Mouse (Mus musculus) stomach, embryonic 15.5 days (tissue): ENCODE data around the gene Meis1. TPM values are rescaled to one million over a fixed set of nuclear protein-coding genes. Genes with fewer than 3 reads are reported as not detected.
A peak's percentile ranks its signal among the peaks of the same experiment; 100 is the strongest.

Experiments
- ATAC-seq: fragments of 200-750 bp; cut with Nextera tagmentation; 2 replicates; pipeline ENCODE4 v1.8.0; 2017; ENCODE audit warnings: low read depth, moderate number of reproducible peaks, moderate TSS enrichment; ENCODE audit not compliant: insufficient read depth, low FRiP score
- H3K27ac ChIP-seq: fragments of 300-500 bp; sonication (generic); 2 replicates; pipeline ENCODE4 v1.5.1; 2015; ENCODE audit warnings: mild to moderate bottlenecking, inconsistent platforms
- H3K27me3 ChIP-seq: fragments of 300-500 bp; sonication (generic); replicated peaks from 2 replicates; pipeline ENCODE4 v1.6.1; 2015; ENCODE audit warnings: inconsistent platforms
- H3K36me3 ChIP-seq: fragments of 300-500 bp; sonication (generic); 2 replicates; pipeline ENCODE4 v1.6.1; 2015; ENCODE audit warnings: inconsistent platforms
- H3K4me1 ChIP-seq: fragments of 300-500 bp; sonication (generic); 2 replicates; pipeline ENCODE4 v1.6.1; 2015; ENCODE audit warnings: inconsistent platforms
- H3K4me2 ChIP-seq: fragments of 300-500 bp; sonication (generic); 2 replicates; pipeline ENCODE4 v1.6.1; 2015; ENCODE audit warnings: mild to moderate bottlenecking, inconsistent platforms
- H3K4me3 ChIP-seq: fragments of 300-500 bp; sonication (generic); replicated peaks from 2 replicates; pipeline ENCODE4 v1.5.1; 2015; ENCODE audit warnings: inconsistent platforms
- H3K9ac ChIP-seq: fragments of 300-500 bp; sonication (generic); 2 replicates; pipeline ENCODE4 v1.6.1; 2015; ENCODE audit warnings: inconsistent platforms
- H3K9me3 ChIP-seq: fragments of 300-500 bp; sonication (generic); 2 replicates; pipeline ENCODE4 v1.6.1; 2016; ENCODE audit warnings: inconsistent platforms
- WGBS: fragments of 180-500 bp; shearing (Covaris S2); methylation state at CpG from one replicate; pipeline ENCODE4 v1.1.7; 2015; 5-methylcytosine and 5-hydroxymethylcytosine counted together
- polyA plus RNA-seq: library from polyadenylated mRNA; unstranded; fragments of >200 nt; fragmentation: Nextera tagmentation; extraction: Ambion mirVana; gene quantifications from 2 replicates; pipeline ENCODE4 v1.2.1, GENCODE M21; 2015

Gene Meis1
- polyA plus RNA-seq, 1 experiment from 2014 or later = 139 TPM

DNA sequence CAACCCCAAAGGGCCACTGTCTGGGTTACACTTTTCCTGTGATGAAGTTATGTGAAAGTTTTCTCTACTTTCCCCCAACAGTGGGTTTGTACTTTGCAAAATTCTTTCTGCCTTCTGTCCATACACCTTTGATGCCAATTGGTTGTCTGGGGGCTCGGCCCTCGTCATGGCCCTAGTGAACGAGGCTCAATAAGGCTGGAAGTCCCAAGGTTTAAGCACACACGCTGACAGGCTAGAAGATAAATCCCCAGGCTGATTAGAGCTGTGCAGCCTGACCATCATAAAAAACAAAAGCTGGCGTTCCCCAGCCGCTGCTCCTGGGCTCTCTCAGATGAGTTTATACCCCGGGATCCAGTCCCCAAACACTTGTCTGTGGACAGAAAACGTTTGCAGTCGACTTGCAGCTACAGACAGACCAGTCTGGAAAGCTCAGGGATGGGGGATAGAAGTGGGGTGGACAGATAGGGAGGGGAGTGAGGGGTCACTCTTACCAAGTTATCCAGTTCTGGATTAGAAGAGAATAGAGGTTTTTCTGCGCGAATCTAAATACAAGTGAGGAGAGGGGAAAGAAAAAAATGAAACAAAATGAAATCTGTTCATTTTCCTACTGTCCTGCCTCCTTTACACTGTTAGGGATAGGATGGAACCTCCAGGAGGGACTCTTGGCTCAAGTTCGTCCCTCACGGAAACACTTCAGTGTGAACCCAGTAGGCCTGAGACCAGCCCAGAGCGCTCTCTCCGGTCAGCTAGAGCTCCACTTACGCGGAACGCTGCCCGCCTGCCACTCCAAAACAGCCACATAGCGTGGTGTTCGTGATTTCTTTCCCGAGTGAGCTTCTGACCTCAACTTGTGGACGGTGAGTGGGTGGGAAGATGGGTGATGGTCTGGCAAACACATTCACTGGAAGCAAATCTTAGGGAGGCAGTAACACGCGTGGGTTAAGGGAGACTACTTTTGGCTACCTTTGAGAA lies 5.4 kb downstream of the Meis1 start:
- Histone ChIP-seq H3K4me2 (peak overlapping the region; percentile 69), H3K4me3 (peak overlapping the region; percentile 73), H3K4me1 (peaks cover 4% of the 10 kb centered on the region; the same call in 1 of the 2 replicates), H3K27ac (peak overlapping the region; percentile 87), H3K36me3 (no peaks in the 10 kb centered on the region; the same call in 1 of the 2 replicates), H3K9ac (peak overlapping the region; percentile 83; the same call in 1 of the 2 replicates), H3K9me3 (no peaks in the 10 kb centered on the region), H3K27me3 (no peaks in the 10 kb centered on the region)
- WGBS = 10% methylated on average over 25 of the region's 25 CpGs
- no peak; the same call in 1 of the 2 replicates for ATAC-seq

DNA sequence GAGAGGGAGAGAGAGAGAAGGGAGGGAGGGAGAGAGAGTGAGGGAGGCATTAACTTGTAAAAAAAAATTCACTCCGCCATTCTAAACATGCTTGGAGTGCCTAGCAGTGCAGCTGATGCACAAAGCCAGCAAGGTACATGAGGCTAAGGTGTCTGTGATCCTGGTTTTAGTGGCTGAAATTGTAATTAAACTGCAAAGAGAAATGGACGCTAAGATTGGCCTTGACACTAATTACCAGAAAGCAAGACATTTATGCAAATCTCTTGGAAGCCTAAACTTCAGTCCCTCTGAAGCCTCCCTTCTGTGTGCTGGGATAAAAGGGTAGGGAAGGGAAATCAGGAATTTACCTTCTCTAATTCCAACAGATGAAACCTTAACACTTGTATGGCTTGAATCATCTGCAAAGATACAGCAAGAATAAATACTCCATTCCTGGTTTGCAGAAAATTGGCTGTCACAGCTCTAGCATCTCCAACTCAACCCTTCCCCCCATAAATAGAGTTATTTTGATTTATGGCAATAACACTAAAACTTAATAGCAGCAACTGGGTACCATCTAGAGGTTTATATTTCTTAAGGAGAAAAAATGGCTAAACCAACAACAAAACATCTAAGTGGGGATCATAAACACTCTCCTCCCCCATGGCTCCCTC lies 6.2 kb downstream of the Meis1 start:
- H3K4me2 ChIP-seq = peak overlapping the region; percentile 69
- no peak for ATAC-seq
- 14% methylated on average over 2 of the region's 2 CpGs for WGBS
- H3K27ac ChIP-seq = peak overlapping the region; percentile 87
- no peaks in the 10 kb centered on the region for H3K27me3 ChIP-seq
- H3K9me3 ChIP-seq = no peaks in the 10 kb centered on the region
- peak overlapping the region; percentile 73 for H3K4me3 ChIP-seq
- H3K36me3 ChIP-seq = no peaks in the 10 kb centered on the region; the same call in 1 of the 2 replicates
- peaks cover 6% of the 10 kb centered on the region for H3K4me1 ChIP-seq
- H3K9ac ChIP-seq = peak overlapping the region; percentile 6; the same call in 1 of the 2 replicates

DNA sequence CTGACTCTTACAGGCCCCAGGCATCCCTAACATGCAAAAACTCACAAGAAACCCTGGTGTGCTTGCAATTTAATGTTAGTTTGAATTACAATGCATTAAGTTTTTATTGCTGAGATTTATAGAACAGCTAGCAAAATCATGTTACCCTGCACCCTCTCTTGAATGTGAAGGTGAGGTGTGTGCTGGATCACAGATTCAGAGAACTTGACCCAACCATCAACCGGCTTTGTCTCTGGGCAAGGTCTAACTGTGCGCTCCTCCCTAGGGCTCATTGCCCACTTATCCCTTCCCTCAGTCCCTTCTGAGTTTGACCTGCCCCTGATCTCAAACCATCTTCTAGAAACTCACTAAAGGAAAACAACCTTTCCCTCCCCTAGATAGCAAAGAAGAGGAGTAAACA lies 6.8 kb downstream of the Meis1 start:
- Histone ChIP-seq H3K27me3 (no peaks in the 10 kb centered on the region), H3K36me3 (no peaks in the 10 kb centered on the region; the same call in 1 of the 2 replicates), H3K4me3 (peak overlapping the region; percentile 73), H3K4me1 (peaks cover 9% of the 10 kb centered on the region), H3K4me2 (peak overlapping the region; percentile 69), H3K9me3 (no peaks in the 10 kb centered on the region), H3K9ac (peak overlapping the region; percentile 11; the same call in 1 of the 2 replicates), H3K27ac (peak overlapping the region; percentile 87)
- 20% methylated on average over 2 of the region's 2 CpGs for WGBS
- ATAC-seq = no peak

DNA sequence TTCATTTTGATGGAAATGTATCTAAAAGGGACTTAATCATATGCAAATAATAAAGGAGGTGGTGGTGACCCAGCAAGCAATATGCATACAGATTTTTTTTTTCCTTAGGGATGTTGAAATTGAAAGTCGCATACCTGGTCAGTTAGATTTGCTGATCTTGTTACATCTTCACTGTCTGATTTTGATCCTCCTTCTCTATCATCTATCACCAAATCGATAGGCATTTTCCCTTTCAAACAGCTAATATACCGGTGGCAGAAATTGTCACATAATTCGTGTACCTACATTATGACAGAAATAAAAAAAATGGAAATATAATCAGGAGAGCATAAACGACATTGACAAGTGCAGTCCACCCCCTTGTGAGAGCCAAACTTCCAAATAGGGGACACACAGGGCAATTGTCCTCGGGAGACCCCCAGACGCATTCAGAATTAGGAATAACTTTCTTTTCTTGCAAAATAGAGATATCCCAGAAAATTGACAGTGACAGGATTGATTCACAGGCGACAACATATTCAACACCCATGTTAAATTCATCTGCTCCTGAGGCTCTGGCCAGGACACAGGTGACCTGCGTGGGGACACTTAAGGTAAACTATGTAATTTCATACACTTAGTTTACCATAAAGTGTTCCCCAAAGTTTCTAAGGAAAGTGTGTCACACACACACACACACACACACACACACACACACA lies 7.5 kb downstream of the Meis1 start:
- Histone ChIP-seq H3K9me3 (no peaks in the 10 kb centered on the region), H3K27ac (peak overlapping the region; percentile 81), H3K4me2 (peak overlapping the region; percentile 69), H3K9ac (peak overlapping the region; percentile 8; the same call in 1 of the 2 replicates), H3K4me3 (peak overlapping the region; percentile 73), H3K36me3 (no peaks in the 10 kb centered on the region; the same call in 1 of the 2 replicates), H3K27me3 (no peaks in the 10 kb centered on the region), H3K4me1 (peaks cover 9% of the 10 kb centered on the region)
- no peak for ATAC-seq
- 27% methylated on average over 9 of the region's 9 CpGs for WGBS

DNA sequence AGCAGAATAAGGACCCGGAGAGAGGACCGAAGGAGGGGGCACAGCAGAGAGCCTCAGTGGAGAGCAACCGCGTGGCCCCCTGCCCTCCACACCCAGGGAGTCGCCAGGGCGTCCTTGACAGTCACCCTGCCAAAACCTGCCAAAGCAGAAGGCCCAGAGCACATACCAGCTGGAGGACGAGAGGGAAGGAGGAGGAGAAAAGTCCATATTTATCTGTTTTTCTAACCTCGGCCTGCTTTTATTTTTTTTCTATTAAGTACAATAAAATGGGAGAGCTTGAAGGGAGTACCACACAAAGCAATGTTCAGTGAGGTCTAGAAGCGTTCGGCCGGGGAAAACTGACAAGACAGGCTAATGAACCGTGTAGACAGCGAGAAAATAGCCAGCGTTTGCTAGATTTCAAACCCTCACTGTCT lies 8.4 kb downstream of the Meis1 start:
- H3K27me3 ChIP-seq = no peaks in the 10 kb centered on the region
- peak overlapping the region; percentile 73 for H3K4me3 ChIP-seq
- peak overlapping the region; percentile 69 for H3K4me2 ChIP-seq
- H3K9ac ChIP-seq = peak overlapping the region; percentile 36
- ATAC-seq = no peak
- 16% methylated on average over 14 of the region's 14 CpGs for WGBS
- peak overlapping the region; percentile 81 for H3K27ac ChIP-seq
- peaks cover 9% of the 10 kb centered on the region for H3K4me1 ChIP-seq
- no peaks in the 10 kb centered on the region; the same call in 1 of the 2 replicates for H3K36me3 ChIP-seq
- no peaks in the 10 kb centered on the region for H3K9me3 ChIP-seq

DNA sequence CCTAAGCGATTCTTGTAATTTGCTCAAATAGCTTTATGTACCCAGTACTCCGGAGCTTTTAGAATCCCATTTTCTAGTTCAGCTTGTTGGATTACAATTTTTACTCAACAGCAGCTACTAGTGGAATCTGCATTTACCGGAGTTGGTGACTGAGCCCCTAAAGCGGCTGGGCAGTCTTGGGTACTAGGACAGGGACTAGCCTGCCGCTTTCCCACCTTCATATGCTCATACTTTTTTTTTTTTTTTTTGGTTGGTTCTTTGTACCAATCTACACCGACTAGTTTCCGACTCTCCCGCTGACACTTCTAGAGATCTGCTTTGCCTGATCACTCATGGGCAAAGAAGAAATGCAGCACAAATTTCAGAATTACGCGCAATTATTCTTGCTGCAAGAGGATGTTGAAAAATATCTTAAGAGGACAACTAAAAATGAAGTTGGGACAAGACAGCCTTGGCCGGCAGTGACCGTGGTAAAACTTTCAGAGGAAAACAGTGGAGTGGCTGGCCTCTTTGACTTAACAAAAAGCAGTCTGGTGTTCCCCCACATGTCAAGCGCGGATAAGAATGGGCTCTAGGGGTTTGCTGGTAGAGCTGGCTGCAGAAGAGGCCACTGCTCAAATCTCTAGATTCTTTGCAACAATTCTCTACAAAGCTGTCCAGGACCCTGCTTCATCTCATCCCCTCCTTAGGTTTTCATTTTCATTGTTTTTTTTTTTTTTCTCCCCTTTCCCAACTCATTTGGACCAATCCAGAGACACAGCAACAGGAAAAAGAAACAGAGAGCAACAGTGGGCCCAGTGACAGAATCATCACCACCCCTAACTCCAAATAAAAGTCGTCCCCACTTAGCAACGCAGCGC lies 9.0 kb downstream of the Meis1 start:
- Histone ChIP-seq H3K4me2 (peak overlapping the region; percentile 69), H3K27me3 (no peaks in the 10 kb centered on the region), H3K27ac (peak overlapping the region; percentile 81), H3K36me3 (no peaks in the 10 kb centered on the region; the same call in 1 of the 2 replicates), H3K9me3 (no peaks in the 10 kb centered on the region), H3K4me3 (peak overlapping the region; percentile 73), H3K4me1 (peaks cover 9% of the 10 kb centered on the region), H3K9ac (peak overlapping the region; percentile 36)
- no peak for ATAC-seq
- 21% methylated on average over 17 of the region's 17 CpGs for WGBS

DNA sequence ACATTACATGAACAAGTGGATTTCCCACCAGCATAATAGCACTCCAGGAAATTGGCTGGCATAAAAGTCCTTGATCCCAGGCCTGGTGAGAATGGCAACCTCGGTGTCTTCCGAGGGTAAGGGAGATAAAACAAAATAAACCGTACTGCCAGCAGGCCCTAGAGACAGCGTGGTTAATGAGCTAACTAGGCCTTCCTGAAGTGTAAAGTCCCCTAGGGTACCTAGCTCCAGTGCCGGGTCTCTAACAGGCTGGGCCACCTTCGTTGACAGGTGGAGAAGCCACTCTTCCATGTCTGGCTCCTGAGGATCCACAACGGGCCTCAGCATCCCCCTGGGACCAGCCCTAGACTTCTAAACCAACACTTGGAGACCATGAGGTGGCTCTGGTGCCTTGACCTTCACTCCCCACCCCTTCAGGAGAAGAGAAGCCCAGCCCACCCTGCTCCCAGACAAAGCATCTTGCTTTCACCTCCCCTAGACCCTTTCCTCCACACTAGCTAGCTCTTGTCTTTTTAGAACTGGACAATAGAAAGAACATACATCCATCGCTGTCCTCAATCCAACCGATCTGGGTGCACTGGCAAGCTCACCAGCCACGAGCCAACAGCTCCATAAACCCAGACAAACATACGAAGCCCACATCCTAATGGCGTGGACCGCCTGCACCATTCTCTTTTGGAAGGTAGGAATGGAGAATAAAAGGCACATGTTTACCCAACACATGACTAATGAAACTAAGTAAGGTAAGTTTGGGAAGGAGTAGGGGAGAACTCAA lies 10.0 kb downstream of the Meis1 start:
- Histone ChIP-seq H3K4me2 (peak overlapping the region; percentile 69), H3K9ac (peak overlapping the region; percentile 47), H3K36me3 (no peaks in the 10 kb centered on the region; the same call in 1 of the 2 replicates), H3K4me3 (peak overlapping the region; percentile 73), H3K9me3 (no peaks in the 10 kb centered on the region), H3K27me3 (no peaks in the 10 kb centered on the region), H3K4me1 (peaks cover 9% of the 10 kb centered on the region), H3K27ac (peak overlapping the region; percentile 81)
- 25% methylated on average over 13 of the region's 13 CpGs for WGBS
- ATAC-seq = no peak; the same call in 1 of the 2 replicates

DNA sequence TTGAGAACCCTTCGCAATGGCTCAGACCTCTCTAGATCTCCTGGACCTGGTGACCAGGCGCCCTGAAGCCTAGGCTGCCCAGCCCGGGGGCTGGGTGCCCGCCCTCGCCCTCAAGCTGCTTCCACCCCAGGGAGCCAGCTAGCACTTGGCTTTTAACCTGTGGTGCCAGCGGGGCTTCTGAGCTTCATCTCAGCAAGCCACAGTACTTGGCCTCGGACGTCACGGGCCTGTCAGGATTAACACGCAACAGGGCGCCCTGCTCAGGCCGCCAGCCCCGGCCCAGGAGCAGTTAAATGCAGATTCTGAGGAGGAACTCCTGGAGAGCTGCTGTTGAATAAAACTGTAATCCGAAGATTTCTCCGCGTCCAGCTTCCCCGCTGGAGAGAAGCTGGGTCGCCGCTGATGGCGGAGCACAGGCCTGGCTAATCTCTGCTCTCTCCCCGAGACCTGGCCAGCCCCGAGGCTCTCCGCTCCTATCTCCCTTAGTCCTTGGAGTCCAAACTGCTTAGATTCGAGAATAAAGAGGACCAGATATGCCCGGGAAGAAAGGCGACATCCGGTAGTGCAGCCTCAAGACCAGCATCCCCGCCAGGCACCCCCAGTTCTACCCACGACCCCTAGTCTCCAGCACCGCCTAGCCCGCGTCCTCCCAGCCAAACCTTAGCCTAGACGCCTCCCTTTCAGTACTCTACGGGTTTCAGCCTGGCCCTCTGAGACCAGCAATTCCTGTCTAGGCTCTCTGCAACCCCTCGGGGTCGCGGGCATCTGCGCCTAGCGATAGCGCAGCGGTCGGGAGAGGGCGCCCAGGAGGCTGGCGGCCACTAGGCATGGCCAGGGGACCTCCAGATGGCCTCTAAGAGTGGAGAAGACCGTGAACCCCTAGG lies 11.0 kb downstream of the Meis1 start:
- H3K4me2 ChIP-seq = peak overlapping the region; percentile 69
- peaks cover 3% of the 10 kb centered on the region; the same call in 1 of the 2 replicates for H3K36me3 ChIP-seq
- WGBS = 25% methylated on average over 45 of the region's 45 CpGs
- no peaks in the 10 kb centered on the region for H3K9me3 ChIP-seq
- no peaks in the 10 kb centered on the region for H3K27me3 ChIP-seq
- peak overlapping the region; percentile 89 for H3K27ac ChIP-seq
- H3K9ac ChIP-seq = peak overlapping the region; percentile 53
- H3K4me3 ChIP-seq = peak overlapping the region; percentile 73
- H3K4me1 ChIP-seq = peaks cover 9% of the 10 kb centered on the region
- peak; percentile 60 for ATAC-seq

DNA sequence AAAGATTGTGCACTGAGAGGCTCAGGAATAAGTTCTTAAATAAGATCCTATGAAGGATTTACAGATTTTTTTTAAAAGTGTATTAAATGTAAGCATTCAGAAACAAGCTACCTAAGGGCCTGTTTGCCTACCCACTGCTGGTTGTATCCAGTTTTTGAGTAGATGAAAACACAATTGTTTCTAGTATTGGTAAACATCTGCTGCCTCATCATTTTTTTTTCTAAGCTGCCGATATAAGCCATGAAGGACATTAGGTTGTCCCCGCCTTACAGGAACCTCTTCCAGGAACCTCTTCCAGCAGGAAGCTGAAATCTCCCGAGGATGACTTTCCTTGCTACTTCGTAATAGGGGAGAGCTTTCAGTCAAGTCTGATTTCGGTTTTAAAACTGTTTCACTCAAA lies 11.7 kb downstream of the Meis1 start:
- Histone ChIP-seq H3K9ac (no peak overlapping the region), H3K4me1 (peaks cover 9% of the 10 kb centered on the region), H3K4me2 (peak overlapping the region; percentile 69), H3K4me3 (peak overlapping the region; percentile 73), H3K27me3 (no peaks in the 10 kb centered on the region), H3K27ac (peak overlapping the region; percentile 89), H3K9me3 (no peaks in the 10 kb centered on the region), H3K36me3 (peaks cover 5% of the 10 kb centered on the region; the same call in 1 of the 2 replicates)
- ATAC-seq = no peak
- 27% methylated on average over 5 of the region's 5 CpGs for WGBS
